Mouse (Mus musculus): Measurements from ENCODE around the gene Lrit2. TPM values are rescaled to one million over a fixed set of nuclear protein-coding genes. Genes with fewer than 3 reads are reported as not detected.

Lrit2 gene
- polyA plus RNA-seq, 1 experiment: not detected

DNA sequence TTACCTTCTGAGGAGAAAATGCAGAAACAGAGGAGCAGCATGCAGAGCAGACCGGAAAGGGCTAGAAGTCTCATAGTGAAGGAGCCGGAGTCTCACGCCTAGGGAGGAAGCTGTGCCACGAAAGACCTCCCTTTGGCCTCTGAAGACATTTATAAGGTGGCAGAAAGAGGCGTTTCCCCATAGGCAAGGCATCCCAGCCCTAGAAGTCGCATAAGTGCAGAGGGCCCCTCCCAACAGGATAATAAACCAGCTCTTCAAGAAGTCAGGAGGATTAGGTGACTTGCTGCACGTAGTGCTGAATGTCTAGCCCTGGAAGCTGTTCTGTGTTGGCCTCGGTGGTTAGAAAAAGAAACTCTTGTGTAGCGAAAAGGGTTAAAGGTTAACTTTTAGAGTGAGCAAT is 42.2 kb downstream of the Lrit2 start:
- Histone ChIP-seq H3K27ac (ENCODE audit: insufficient read depth, low read length) (no peak overlapping the region), H3K27me3 (ENCODE audit: control insufficient read depth, insufficient read depth, low read length) (no peaks in the 10 kb centered on the region), H3K4me1 (ENCODE audit: control insufficient read depth, insufficient read depth, insufficient read length) (no peaks in the 10 kb centered on the region), H3K4me3 (ENCODE audit: extremely low read depth, insufficient read depth, insufficient read length) (no peak overlapping the region), H3K36me3 (ENCODE audit: control insufficient read depth, insufficient read depth, low read length) (no peaks in the 10 kb centered on the region)
- DNase-seq (ENCODE audit: low read depth in 1 of 2, low spot score in 2 of 2): no peak
- WGBS: 36% methylated on average over 9 of the region's 9 CpGs
- TF ChIP-seq CTCF (IDR thresholded peaks at IDR 0.05; ENCODE audit: extremely low read depth, insufficient read depth, insufficient read length, insufficient replicate concordance) (no peak), POLR2A (IDR thresholded peaks at IDR 0.05; ENCODE audit: low read depth, low read length) (no peak)

DNA sequence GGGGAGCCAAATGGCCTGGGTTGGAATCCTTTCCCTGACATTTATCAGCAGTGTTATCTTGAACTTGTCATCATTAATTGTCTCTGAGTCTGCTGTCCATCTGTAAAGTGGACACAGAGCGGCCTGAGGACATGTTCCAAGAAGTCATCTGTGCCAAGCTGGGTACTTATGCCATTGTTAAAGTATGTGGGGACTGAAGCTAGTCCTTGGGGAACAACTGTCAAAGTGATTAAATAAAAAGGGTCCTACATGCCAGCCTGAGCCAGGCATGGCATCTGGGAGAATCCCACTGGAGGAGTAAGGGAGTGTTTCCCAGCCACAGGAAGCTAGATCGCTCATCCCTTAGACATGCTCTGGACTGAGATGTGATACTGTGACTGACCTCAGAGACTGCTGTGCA is 42.7 kb downstream of the Lrit2 start:
- no peaks in the 10 kb centered on the region for H3K36me3 ChIP-seq (ENCODE audit: control insufficient read depth, insufficient read depth, low read length)
- 83% methylated on average over 2 of the region's 2 CpGs for WGBS
- no peak for DNase-seq (ENCODE audit: low read depth in 1 of 2, low spot score in 2 of 2)

DNA sequence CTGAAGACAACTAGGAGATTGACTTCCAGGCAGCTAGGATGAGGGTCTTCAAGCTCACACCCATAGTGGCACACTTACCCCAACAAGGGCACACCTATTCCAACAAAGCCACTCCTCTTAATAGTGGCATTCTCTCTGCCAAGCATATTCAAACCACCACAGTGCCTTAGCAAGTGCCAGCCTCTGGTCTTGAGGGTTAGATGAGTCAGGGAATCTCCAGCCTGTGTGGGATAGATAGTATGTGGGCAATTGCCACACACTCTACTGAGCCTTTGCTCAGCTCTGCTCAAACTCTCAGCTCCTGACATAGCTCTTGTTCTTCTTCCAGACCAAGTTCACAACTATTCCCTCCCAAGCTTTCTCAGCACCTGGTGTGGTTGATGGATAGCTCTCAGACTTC is 43.6 kb downstream of the Lrit2 start:
- no peaks in the 10 kb centered on the region for H3K36me3 ChIP-seq (ENCODE audit: control insufficient read depth, insufficient read depth, low read length)
- TF ChIP-seq POLR2A (IDR thresholded peaks at IDR 0.05; ENCODE audit: low read depth, low read length) (no peak), CTCF (IDR thresholded peaks at IDR 0.05; ENCODE audit: extremely low read depth, insufficient read depth, insufficient read length, insufficient replicate concordance) (no peak)
- H3K27ac ChIP-seq (ENCODE audit: insufficient read depth, low read length): no peak overlapping the region
- DNase-seq (ENCODE audit: low read depth in 1 of 2, low spot score in 2 of 2): no peak
- no peaks in the 10 kb centered on the region for H3K27me3 ChIP-seq (ENCODE audit: control insufficient read depth, insufficient read depth, low read length)
- H3K4me1 ChIP-seq (ENCODE audit: control insufficient read depth, insufficient read depth, insufficient read length): no peaks in the 10 kb centered on the region
- no peak overlapping the region for H3K4me3 ChIP-seq (ENCODE audit: extremely low read depth, insufficient read depth, insufficient read length)

More for the DNA sequence above, 42.7 kb downstream of the Lrit2 start:
- TF ChIP-seq POLR2A (IDR thresholded peaks at IDR 0.05; ENCODE audit: low read depth, low read length) (no peak), CTCF (IDR thresholded peaks at IDR 0.05; ENCODE audit: extremely low read depth, insufficient read depth, insufficient read length, insufficient replicate concordance) (no peak)
- H3K27me3 ChIP-seq (ENCODE audit: control insufficient read depth, insufficient read depth, low read length): no peaks in the 10 kb centered on the region
- H3K4me1 ChIP-seq (ENCODE audit: control insufficient read depth, insufficient read depth, insufficient read length): no peaks in the 10 kb centered on the region
- H3K4me3 ChIP-seq (ENCODE audit: extremely low read depth, insufficient read depth, insufficient read length): no peak overlapping the region
- H3K27ac ChIP-seq (ENCODE audit: insufficient read depth, low read length): no peak overlapping the region

DNA sequence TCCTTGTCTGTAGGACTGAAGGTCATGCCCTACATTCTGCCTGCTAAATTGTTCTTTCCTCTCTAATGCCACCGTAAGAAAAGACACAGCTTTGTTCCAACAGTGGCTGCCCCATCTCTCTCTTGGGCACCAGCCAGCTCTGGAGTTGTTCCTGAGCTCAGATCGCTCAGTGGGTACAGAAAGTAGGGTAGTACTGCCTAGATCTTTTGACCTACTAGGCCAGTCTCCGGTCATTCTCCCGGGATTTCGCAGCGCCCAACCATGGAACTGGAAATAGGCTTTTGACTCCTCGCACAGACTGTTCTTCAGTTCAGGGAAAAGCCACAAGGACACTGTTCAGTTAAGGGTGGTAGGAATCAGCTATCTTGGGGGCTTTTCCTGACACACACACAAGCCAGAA is 45.2 kb downstream of the Lrit2 start:
- no peak for DNase-seq (ENCODE audit: low read depth in 1 of 2, low spot score in 2 of 2)
- TF ChIP-seq POLR2A (IDR thresholded peaks at IDR 0.05; ENCODE audit: low read depth, low read length) (no peak), CTCF (IDR thresholded peaks at IDR 0.05; ENCODE audit: extremely low read depth, insufficient read depth, insufficient read length, insufficient replicate concordance) (no peak)
- H3K4me1 ChIP-seq (ENCODE audit: control insufficient read depth, insufficient read depth, insufficient read length): no peaks in the 10 kb centered on the region
- H3K27me3 ChIP-seq (ENCODE audit: control insufficient read depth, insufficient read depth, low read length): no peaks in the 10 kb centered on the region
- no peak overlapping the region for H3K27ac ChIP-seq (ENCODE audit: insufficient read depth, low read length)
- no peak overlapping the region for H3K4me3 ChIP-seq (ENCODE audit: extremely low read depth, insufficient read depth, insufficient read length)
- no peaks in the 10 kb centered on the region; the same call in 1 of the 2 replicates for H3K36me3 ChIP-seq (ENCODE audit: control insufficient read depth, insufficient read depth, low read length)
- 90% methylated on average over 7 of the region's 7 CpGs for WGBS

DNA sequence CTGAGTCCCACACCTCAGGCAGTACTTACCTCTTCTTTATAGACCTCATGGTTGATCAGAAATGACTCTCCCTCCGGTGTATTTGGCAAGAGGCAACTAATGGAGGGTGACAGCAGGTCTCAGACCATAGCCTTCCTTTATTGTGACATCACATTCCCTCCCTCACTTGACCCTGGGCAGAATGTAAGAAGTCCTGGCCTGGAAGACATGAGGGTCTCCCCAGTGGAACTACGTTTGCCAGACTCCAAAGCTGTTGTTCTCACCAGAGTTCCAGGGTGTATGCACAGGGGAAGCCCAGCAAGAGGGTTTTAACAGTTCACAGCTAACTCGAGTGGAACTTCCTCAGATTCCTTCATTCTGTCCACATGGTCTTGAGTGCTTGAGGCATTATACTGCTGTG is 46.2 kb downstream of the Lrit2 start, which contains the start of gene 2610528A11Rik:
Gene 2610528A11Rik (minus strand): TSS at position 101 of the 400 bp plus-strand sequence.
- TF ChIP-seq POLR2A (IDR thresholded peaks at IDR 0.05; ENCODE audit: low read depth, low read length): no peak
- no peak for TF ChIP-seq CTCF (IDR thresholded peaks at IDR 0.05; ENCODE audit: extremely low read depth, insufficient read depth, insufficient read length, insufficient replicate concordance)

DNA sequence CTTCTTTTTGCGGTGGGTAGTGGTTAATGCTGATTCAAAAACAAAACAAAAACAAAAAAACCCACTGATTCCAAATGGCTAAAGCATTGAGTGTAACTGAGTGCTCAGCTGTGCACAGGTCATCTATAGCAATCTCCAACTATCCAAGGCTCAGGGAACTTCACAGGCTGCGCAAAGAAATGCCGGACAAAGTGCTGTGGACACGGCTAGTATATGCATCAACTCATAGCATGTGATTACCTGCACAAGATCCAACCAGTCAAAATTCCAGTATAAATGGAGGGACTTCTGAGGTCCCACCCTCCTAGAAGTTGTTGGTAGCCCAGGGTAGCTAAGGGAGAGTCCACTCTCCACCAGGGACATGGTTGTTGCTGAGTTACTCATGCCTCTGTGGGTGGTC is 51.5 kb downstream of the Lrit2 start:
- Histone ChIP-seq H3K36me3 (ENCODE audit: control insufficient read depth, insufficient read depth, low read length) (peaks cover 15% of the 10 kb centered on the region), H3K4me1 (ENCODE audit: control insufficient read depth, insufficient read depth, insufficient read length) (no peaks in the 10 kb centered on the region)

More for the DNA sequence above, 46.2 kb downstream of the Lrit2 start, which contains the start of gene 2610528A11Rik:
- Histone ChIP-seq H3K27ac (ENCODE audit: insufficient read depth, low read length) (no peak within 1 kb of the TSS), H3K4me1 (ENCODE audit: control insufficient read depth, insufficient read depth, insufficient read length) (no peaks in the 10 kb centered on the region), H3K4me3 (ENCODE audit: extremely low read depth, insufficient read depth, insufficient read length) (no peak within 1 kb of the TSS), H3K36me3 (ENCODE audit: control insufficient read depth, insufficient read depth, low read length) (no peaks in the 10 kb centered on the region; the same call in 1 of the 2 replicates), H3K27me3 (ENCODE audit: control insufficient read depth, insufficient read depth, low read length) (no peaks in the 10 kb centered on the region)
- WGBS: 58% methylated on average over 3 of the region's 3 CpGs
- no peak for DNase-seq (ENCODE audit: low read depth in 1 of 2, low spot score in 2 of 2)

More for the DNA sequence above, 51.5 kb downstream of the Lrit2 start:
- Histone ChIP-seq H3K27ac (ENCODE audit: insufficient read depth, low read length) (no peak overlapping the region), H3K4me3 (ENCODE audit: extremely low read depth, insufficient read depth, insufficient read length) (no peak overlapping the region), H3K27me3 (ENCODE audit: control insufficient read depth, insufficient read depth, low read length) (no peaks in the 10 kb centered on the region)
- DNase-seq (ENCODE audit: low read depth in 1 of 2, low spot score in 2 of 2): no peak
- no peak for TF ChIP-seq POLR2A (IDR thresholded peaks at IDR 0.05; ENCODE audit: low read depth, low read length)
- no peak for TF ChIP-seq CTCF (IDR thresholded peaks at IDR 0.05; ENCODE audit: extremely low read depth, insufficient read depth, insufficient read length, insufficient replicate concordance)
- WGBS: 94% methylated on average over 4 of the region's 4 CpGs

Other genes starting within 250 kb of the Lrit2 start
- 5.9 and 6.4 TPM in 2 replicates for gene Ccser2, start 99.2 kb upstream of the Lrit2 start, polyA plus RNA-seq (2012; rRNA removed)
- 0.85 and 1.2 TPM in 2 replicates for gene Rgr, start 19.0 kb upstream of the Lrit2 start, polyA plus RNA-seq (2012; rRNA removed)
- gene Lrit1, start 13.1 kb upstream of the Lrit2 start, polyA plus RNA-seq (2012; rRNA removed): 0.02 and 0.04 TPM in 2 replicates
- 0.55 and 0.60 TPM in 2 replicates for gene Cdhr1, start 30.4 kb downstream of the Lrit2 start, polyA plus RNA-seq (2012; rRNA removed)
- 2.9 and 3.9 TPM in 2 replicates for gene 2610528A11Rik, start 46.1 kb downstream of the Lrit2 start, polyA plus RNA-seq (2012; rRNA removed)
- gene Ghitm, start 67.3 kb downstream of the Lrit2 start, polyA plus RNA-seq (2012; rRNA removed): 58.1 and 60.0 TPM in 2 replicates

Data from spleen, adult 2 months (tissue).